Mouse (Mus musculus) cerebellum, adult 2 months (tissue): Measurements from ENCODE around the gene Zglp1. TPM values are rescaled to one million over a fixed set of nuclear protein-coding genes. Genes with fewer than 3 reads are reported as not detected.
"Not testable (repeated sequence)": the region's sequence is repeated elsewhere in the genome, so short reads cannot be mapped to it uniquely, and the experiment has no call there.

Experiments used
- DNase-seq, 2 experiments: peaks; one replicate each; pipeline ENCODE4 v3.0.0; 2021
- H3K27ac ChIP-seq: fragments of 200-500 bp; 2 replicates; pipeline ENCODE4 v1.5.1; 2012; ENCODE audit warnings: low read length, control low read depth, inconsistent platforms; ENCODE audit not compliant: insufficient read depth
- H3K27me3 ChIP-seq: fragments of 200-500 bp; 2 replicates; pipeline ENCODE4 v1.6.1; 2012; ENCODE audit warnings: inconsistent platforms, mild to moderate bottlenecking, low read length, moderate library complexity; ENCODE audit not compliant: control insufficient read depth, insufficient read depth
- H3K4me1 ChIP-seq: fragments of 200-500 bp; 2 replicates; pipeline ENCODE4 v1.6.1; 2011; ENCODE audit warnings: low read length; ENCODE audit not compliant: control insufficient read depth, insufficient read depth
- H3K4me3 ChIP-seq: fragments of 200-500 bp; replicated peaks from 2 replicates; pipeline ENCODE3; 2011; ENCODE audit warnings: mild to moderate bottlenecking, low read depth, low read length, control low read depth; ENCODE audit not compliant: insufficient read depth
- CTCF ChIP-seq: fragments of 200-500 bp; IDR thresholded peaks from 2 replicates; pipeline ENCODE4 v1.5.1; 2011; ENCODE audit warnings: low read depth, mild to moderate bottlenecking, control low read depth, low read length, moderate library complexity, borderline replicate concordance; ENCODE audit not compliant: insufficient read depth
- POLR2A ChIP-seq: fragments of 200-500 bp; IDR thresholded peaks from 2 replicates; pipeline ENCODE4 v1.6.1; 2011; ENCODE audit warnings: low read length, control low read depth, borderline replicate concordance; ENCODE audit not compliant: insufficient read depth
- WGBS: fragments of 180-500 bp; shearing (Covaris S2); methylation state at CpG from one replicate; pipeline ENCODE4 v1.1.7; 2018; 5-methylcytosine and 5-hydroxymethylcytosine counted together
- polyA plus RNA-seq: library from polyadenylated mRNA; depleted of rRNA; stranded (reverse); fragments of >200 nt; gene quantifications from 2 replicates; pipeline ENCODE4 v1.2.3, GENCODE M21; 2012

Gene Zglp1
- polyA plus RNA-seq, 1 experiment = 1.0 TPM

GRCm38 (mm10) chr9:21081127-21081526 lies 14.2 kb upstream of the Zglp1 start:
- Histone ChIP-seq H3K4me3 (no peak overlapping the region), H3K4me1 (peaks cover 4% of the 10 kb centered on the region), H3K27ac (no peak overlapping the region), H3K27me3 (no peaks in the 10 kb centered on the region)
- WGBS = 31% methylated on average over 9 of the region's 9 CpGs
- TF ChIP-seq CTCF (no peak), POLR2A (no peak)
- peak in 1 of 2 experiments; percentile 25 for DNase-seq

DNA sequence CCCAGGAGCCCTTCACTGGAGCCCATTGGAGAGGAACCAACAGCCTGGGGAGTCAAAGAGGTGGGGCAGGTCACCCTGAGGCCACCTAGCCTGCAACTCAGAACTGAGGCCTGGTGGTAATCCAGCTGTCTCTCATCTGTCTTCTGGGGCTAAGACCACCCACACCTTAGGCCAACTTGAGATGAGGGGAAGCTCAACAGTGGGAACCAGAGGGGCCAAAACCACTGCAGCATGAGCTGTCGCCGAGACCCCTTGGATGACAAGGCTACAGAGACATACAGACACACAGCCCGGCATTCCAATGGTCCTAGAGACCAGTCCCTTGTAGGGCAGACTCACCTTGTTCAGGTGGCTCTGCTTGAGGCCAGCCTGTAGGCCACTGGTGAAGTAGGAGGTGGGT lies 8.7 kb upstream of the Zglp1 start:
- 88% methylated on average over 3 of the region's 3 CpGs for WGBS
- TF ChIP-seq POLR2A = no peak
- no peak for TF ChIP-seq CTCF
- H3K27ac ChIP-seq = no peak overlapping the region
- no peaks in the 10 kb centered on the region; the same call in 1 of the 2 replicates for H3K4me1 ChIP-seq
- H3K27me3 ChIP-seq = no peaks in the 10 kb centered on the region
- no peak for DNase-seq
- no peak overlapping the region for H3K4me3 ChIP-seq

DNA sequence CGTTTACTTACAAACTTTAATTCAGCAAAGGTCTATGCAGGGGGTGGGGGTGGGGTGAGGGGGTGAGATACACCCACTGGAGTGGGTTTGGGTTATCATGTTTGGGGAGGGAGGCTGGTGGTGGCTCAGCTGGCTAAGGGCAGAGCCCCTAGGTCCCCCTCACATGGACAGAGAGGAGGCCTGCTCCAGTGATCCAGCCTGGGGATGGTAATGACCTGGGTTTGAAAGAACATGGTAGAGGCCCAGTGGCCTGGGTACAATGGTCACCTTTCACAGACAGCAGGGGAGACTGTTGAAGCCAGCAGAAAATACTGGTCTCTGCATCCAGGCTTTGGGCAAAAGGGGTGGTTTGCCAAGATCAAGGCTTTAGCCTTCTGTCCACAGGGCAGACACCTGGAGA lies 7.3 kb upstream of the Zglp1 start:
- Histone ChIP-seq H3K4me3 (no peak overlapping the region), H3K27me3 (no peaks in the 10 kb centered on the region), H3K4me1 (no peaks in the 10 kb centered on the region; the same call in 1 of the 2 replicates), H3K27ac (no peak overlapping the region)
- WGBS = 68% methylated on average over 1 of the region's 1 CpGs
- TF ChIP-seq POLR2A (no peak), CTCF (no peak)
- no peak for DNase-seq

DNA sequence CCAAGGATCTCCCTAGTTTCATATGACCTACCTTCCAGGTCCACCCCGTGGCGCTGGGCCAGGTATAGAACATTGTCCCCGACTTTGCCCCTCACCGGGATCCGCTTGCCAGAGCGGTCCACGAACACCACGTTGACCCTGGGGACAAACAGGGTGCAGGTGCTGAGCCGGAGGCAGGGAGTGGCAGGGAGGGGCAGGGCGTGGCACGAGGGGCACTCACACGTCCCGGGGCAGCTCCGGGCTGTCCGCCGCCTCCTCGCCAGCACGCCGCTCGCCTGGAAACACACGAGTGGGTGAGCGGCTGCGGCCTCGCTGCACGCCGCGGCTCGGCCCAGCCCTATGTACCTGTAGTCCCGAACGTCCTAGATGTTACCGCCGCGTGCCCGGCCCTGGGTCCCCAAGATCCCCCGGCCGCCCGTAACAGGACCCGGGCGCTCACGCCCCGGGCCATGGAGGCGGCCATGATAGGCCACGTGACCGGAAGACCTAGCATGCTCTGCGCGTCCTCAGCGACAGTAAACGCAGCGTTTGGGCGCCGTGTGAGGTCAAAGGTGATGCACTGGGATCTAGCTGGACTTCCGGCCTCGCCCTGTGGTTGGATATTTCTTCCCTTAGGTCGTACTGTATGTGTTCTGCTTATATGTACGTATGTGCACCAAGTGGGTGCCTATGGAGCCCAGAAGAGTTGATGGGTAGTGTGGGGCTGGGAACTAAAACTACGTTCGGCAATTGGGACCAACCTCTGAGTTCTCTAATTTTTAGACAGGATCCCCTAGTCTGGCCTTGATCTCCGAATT lies 6.3 kb upstream of the Zglp1 start, which contains the start of the genes Gm49373 and Fdx1l:
Gm49373 (minus strand) TSS at position 53 of the 797 bp plus-strand sequence.
Fdx1l (minus strand) TSS at position 571 of the 797 bp plus-strand sequence.
- Histone ChIP-seq H3K4me1 (no peaks in the 10 kb centered on the region; the same call in 1 of the 2 replicates), H3K4me3 (peak within 1 kb of the TSS; percentile 81), H3K27me3 (no peaks in the 10 kb centered on the region), H3K27ac (no peak within 1 kb of the TSS)
- WGBS = 2% methylated on average over 58 of the region's 58 CpGs
- TF ChIP-seq POLR2A = peak; percentile 71; the same call in 1 of the 2 replicates
- no peak for TF ChIP-seq CTCF
- peak; percentile 88 to 89 for DNase-seq

- 15% methylated on average over 4 of the region's 4 CpGs for WGBS
- no peak for TF ChIP-seq CTCF
- TF ChIP-seq POLR2A = no peak
- Histone ChIP-seq H3K4me1 (no peaks in the 10 kb centered on the region; the same call in 1 of the 2 replicates), H3K27me3 (no peaks in the 10 kb centered on the region), H3K27ac (no peak overlapping the region), H3K4me3 (peak overlapping the region; percentile 81)
- no peak for DNase-seq
These were observed 5.7 kb upstream of the Zglp1 start for GRCm38 (mm10) chr9:21072641-21073040.

DNA sequence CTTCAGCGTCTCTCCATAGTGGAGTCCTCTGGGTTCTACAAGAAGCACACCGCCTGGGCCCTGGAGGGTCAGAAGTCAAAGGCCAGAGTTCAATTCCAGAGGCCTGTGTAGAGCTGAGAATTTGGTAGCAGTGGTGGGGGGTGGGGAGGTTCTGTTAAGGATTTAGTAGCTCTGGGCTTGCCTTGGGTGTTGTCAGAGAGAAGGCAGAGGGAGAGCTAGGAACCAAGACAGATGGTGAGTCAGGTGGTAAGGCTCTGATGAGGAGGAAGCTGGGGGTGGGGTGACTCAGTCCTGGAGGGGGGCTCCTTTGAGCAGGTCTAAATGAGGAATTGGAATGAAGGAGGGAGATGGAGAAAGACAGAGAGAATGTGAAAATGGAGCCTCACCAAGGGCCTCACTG lies 4.0 kb downstream of the Zglp1 start:
- TF ChIP-seq POLR2A = no peak
- no peak for TF ChIP-seq CTCF
- Histone ChIP-seq H3K27ac (no peak overlapping the region), H3K4me3 (no peak overlapping the region), H3K27me3 (no peaks in the 10 kb centered on the region), H3K4me1 (no peaks in the 10 kb centered on the region)
- DNase-seq = no peak
- 97% methylated on average over 2 of the region's 2 CpGs for WGBS

DNA sequence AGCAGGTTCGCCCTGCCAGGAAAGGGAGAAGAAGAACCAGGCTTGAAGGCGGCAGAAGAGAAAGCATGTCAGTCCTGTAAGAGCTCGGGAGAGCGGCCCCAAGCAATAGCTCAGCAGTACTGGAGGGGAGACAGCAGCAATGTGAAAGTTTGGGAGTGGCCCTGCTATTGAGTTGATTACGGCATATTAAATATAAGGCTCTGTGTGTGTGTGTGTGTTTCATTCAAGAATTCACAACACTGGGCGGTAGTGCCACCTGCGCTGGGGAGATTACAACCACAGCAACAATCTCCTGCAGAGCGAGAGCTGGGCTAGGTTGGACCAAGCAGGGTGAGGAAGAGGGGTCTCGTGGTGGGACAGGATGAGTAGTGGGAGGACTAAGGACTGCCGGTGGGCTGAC lies 15.3 kb downstream of the Zglp1 start:
- H3K27ac ChIP-seq = no peak overlapping the region
- no peak overlapping the region for H3K4me3 ChIP-seq
- 70% methylated on average over 10 of the region's 10 CpGs for WGBS
- H3K27me3 ChIP-seq = no peaks in the 10 kb centered on the region
- DNase-seq = no peak
- no peaks in the 10 kb centered on the region for H3K4me1 ChIP-seq
- no peak for TF ChIP-seq POLR2A
- no peak for TF ChIP-seq CTCF

GRCm38 (mm10) chr9:21045235-21045634 lies 21.7 kb downstream of the Zglp1 start:
- H3K27ac ChIP-seq = no peak overlapping the region
- H3K4me3 ChIP-seq = no peak overlapping the region
- 74% methylated on average over 3 of the region's 3 CpGs for WGBS
- no peaks in the 10 kb centered on the region for H3K27me3 ChIP-seq
- H3K4me1 ChIP-seq = no peaks in the 10 kb centered on the region
- DNase-seq = no peak
- TF ChIP-seq CTCF (no peak), POLR2A (no peak)

DNA sequence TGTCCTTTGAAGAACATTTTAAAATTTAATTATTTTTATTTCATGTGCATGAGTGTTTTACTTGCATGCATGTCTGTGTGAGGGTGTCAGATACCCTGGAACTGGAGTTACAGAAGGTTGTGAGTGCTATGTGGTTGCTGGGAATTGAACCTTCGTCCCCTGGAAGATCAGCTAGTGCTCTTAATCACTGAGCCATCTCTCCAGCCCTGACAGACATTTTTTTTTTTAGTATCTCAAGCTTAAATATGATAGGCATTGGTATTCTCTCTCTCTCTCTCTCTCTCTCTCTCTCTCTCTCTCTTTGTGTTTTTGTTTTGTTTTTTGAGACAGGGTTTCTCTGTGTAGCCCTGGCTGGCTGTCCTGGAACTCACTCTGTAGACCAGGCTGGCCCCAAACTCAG lies 22.1 kb downstream of the Zglp1 start:
- WGBS = 36% methylated on average over 1 of the region's 1 CpGs
- not testable (repeated sequence) for H3K4me1 ChIP-seq, H3K27me3 ChIP-seq, H3K27ac ChIP-seq, H3K4me3 ChIP-seq, DNase-seq
